Mouse (Mus musculus): ENCODE data around the gene Grb10. TPM values are rescaled to one million over a fixed set of nuclear protein-coding genes. Genes with fewer than 3 reads are reported as not detected.

Grb10 gene
- polyA plus RNA-seq, 1 experiment from 2014 or later, result 74.6 TPM

- no peaks in the 10 kb centered on the region for H3K27me3 ChIP-seq (ENCODE audit: control insufficient read depth, insufficient read depth, low read depth, low read length)
- H3K4me2 ChIP-seq (ENCODE audit: low read length), result no peak overlapping the region
- no peak overlapping the region for H3K4me3 ChIP-seq (ENCODE audit: low read depth, low read length)
- ATAC-seq, result no peak
- H3K27ac ChIP-seq (ENCODE audit: low read length), result no peak overlapping the region
- H3K36me3 ChIP-seq (ENCODE audit: control insufficient read depth, insufficient read depth, low read length), result no peaks in the 10 kb centered on the region
- H3K9me3 ChIP-seq (replicated peaks; ENCODE audit: control insufficient read depth, low read length, poor library complexity, severe bottlenecking), result no peaks in the 10 kb centered on the region
- 59% methylated on average over 2 of the region's 2 CpGs for WGBS
- H3K4me1 ChIP-seq (ENCODE audit: control insufficient read depth, insufficient read depth, low read length), result no peaks in the 10 kb centered on the region
- no peak overlapping the region for H3K9ac ChIP-seq (ENCODE audit: low read depth, low read length)
Measured at GRCm38 (mm10) chr11:11993183-11993582, 45.3 kb downstream of the Grb10 start.

- no peak overlapping the region for H3K4me2 ChIP-seq (ENCODE audit: low read length)
- no peak overlapping the region for H3K9ac ChIP-seq (ENCODE audit: low read depth, low read length)
- H3K9me3 ChIP-seq (replicated peaks; ENCODE audit: control insufficient read depth, low read length, poor library complexity, severe bottlenecking), result no peaks in the 10 kb centered on the region
- no peaks in the 10 kb centered on the region for H3K27me3 ChIP-seq (ENCODE audit: control insufficient read depth, insufficient read depth, low read depth, low read length)
- H3K27ac ChIP-seq (ENCODE audit: low read length), result no peak overlapping the region
- no peak for ATAC-seq
- H3K36me3 ChIP-seq (ENCODE audit: control insufficient read depth, insufficient read depth, low read length), result no peaks in the 10 kb centered on the region
- H3K4me3 ChIP-seq (ENCODE audit: low read depth, low read length), result no peak overlapping the region
- H3K4me1 ChIP-seq (ENCODE audit: control insufficient read depth, insufficient read depth, low read length), result no peaks in the 10 kb centered on the region
- WGBS, result 89% methylated on average over 4 of the region's 4 CpGs
Measured at GRCm38 (mm10) chr11:11989850-11990249, 48.6 kb downstream of the Grb10 start.

- Histone ChIP-seq H3K27ac (ENCODE audit: low read length) (no peak overlapping the region), H3K36me3 (ENCODE audit: control insufficient read depth, insufficient read depth, low read length) (no peaks in the 10 kb centered on the region), H3K4me1 (ENCODE audit: control insufficient read depth, insufficient read depth, low read length) (no peaks in the 10 kb centered on the region), H3K4me3 (ENCODE audit: low read depth, low read length) (no peak overlapping the region), H3K9ac (ENCODE audit: low read depth, low read length) (no peak overlapping the region), H3K4me2 (ENCODE audit: low read length) (no peak overlapping the region), H3K9me3 (replicated peaks; ENCODE audit: control insufficient read depth, low read length, poor library complexity, severe bottlenecking) (no peaks in the 10 kb centered on the region), H3K27me3 (ENCODE audit: control insufficient read depth, insufficient read depth, low read depth, low read length) (no peaks in the 10 kb centered on the region)
- 90% methylated on average over 3 of the region's 3 CpGs for WGBS
- no peak for ATAC-seq
Measured at GRCm38 (mm10) chr11:11987233-11987632, 51.2 kb downstream of the Grb10 start.

GRCm38 (mm10) chr11:11978611-11979197 lies 59.8 kb downstream of the Grb10 start:
- no peak overlapping the region for H3K4me2 ChIP-seq (ENCODE audit: low read length)
- 79% methylated on average over 5 of the region's 5 CpGs for WGBS

GRCm38 (mm10) chr11:11974591-11975255 lies 63.8 kb downstream of the Grb10 start:
- H3K4me1 ChIP-seq (ENCODE audit: control insufficient read depth, insufficient read depth, low read length), result no peaks in the 10 kb centered on the region
- peaks cover 2% of the 10 kb centered on the region; the same call in 1 of the 2 replicates for H3K9me3 ChIP-seq (replicated peaks; ENCODE audit: control insufficient read depth, low read length, poor library complexity, severe bottlenecking)
- 46% methylated on average over 10 of the region's 10 CpGs for WGBS
- H3K4me2 ChIP-seq (ENCODE audit: low read length), result peak overlapping the region; percentile 36; the same call in 1 of the 2 replicates
- H3K4me3 ChIP-seq (ENCODE audit: low read depth, low read length), result no peak overlapping the region
- no peak overlapping the region for H3K27ac ChIP-seq (ENCODE audit: low read length)
- no peak overlapping the region for H3K9ac ChIP-seq (ENCODE audit: low read depth, low read length)
- no peaks in the 10 kb centered on the region for H3K36me3 ChIP-seq (ENCODE audit: control insufficient read depth, insufficient read depth, low read length)
- H3K27me3 ChIP-seq (ENCODE audit: control insufficient read depth, insufficient read depth, low read depth, low read length), result no peaks in the 10 kb centered on the region
- ATAC-seq, result peak; percentile 66

More at GRCm38 (mm10) chr11:11978611-11979197, 59.8 kb downstream of the Grb10 start:
- H3K27me3 ChIP-seq (ENCODE audit: control insufficient read depth, insufficient read depth, low read depth, low read length), result no peaks in the 10 kb centered on the region
- no peaks in the 10 kb centered on the region for H3K9me3 ChIP-seq (replicated peaks; ENCODE audit: control insufficient read depth, low read length, poor library complexity, severe bottlenecking)
- H3K9ac ChIP-seq (ENCODE audit: low read depth, low read length), result no peak overlapping the region
- ATAC-seq, result no peak
- no peaks in the 10 kb centered on the region for H3K36me3 ChIP-seq (ENCODE audit: control insufficient read depth, insufficient read depth, low read length)
- H3K27ac ChIP-seq (ENCODE audit: low read length), result no peak overlapping the region
- H3K4me3 ChIP-seq (ENCODE audit: low read depth, low read length), result no peak overlapping the region
- H3K4me1 ChIP-seq (ENCODE audit: control insufficient read depth, insufficient read depth, low read length), result no peaks in the 10 kb centered on the region

GRCm38 (mm10) chr11:11973366-11974014 lies 65.0 kb downstream of the Grb10 start:
- WGBS, result 39% methylated on average over 8 of the region's 8 CpGs
- ATAC-seq, result peak; percentile 89

GRCm38 (mm10) chr11:11972401-11973110 lies 65.9 kb downstream of the Grb10 start:
- no peak overlapping the region for H3K27ac ChIP-seq (ENCODE audit: low read length)
- H3K4me1 ChIP-seq (ENCODE audit: control insufficient read depth, insufficient read depth, low read length), result peaks cover 3% of the 10 kb centered on the region; the same call in 1 of the 2 replicates
- WGBS, result 86% methylated on average over 6 of the region's 6 CpGs
- no peaks in the 10 kb centered on the region for H3K27me3 ChIP-seq (ENCODE audit: control insufficient read depth, insufficient read depth, low read depth, low read length)
- H3K9me3 ChIP-seq (replicated peaks; ENCODE audit: control insufficient read depth, low read length, poor library complexity, severe bottlenecking), result peaks cover 2% of the 10 kb centered on the region; the same call in 1 of the 2 replicates
- no peaks in the 10 kb centered on the region for H3K36me3 ChIP-seq (ENCODE audit: control insufficient read depth, insufficient read depth, low read length)
- H3K9ac ChIP-seq (ENCODE audit: low read depth, low read length), result no peak overlapping the region
- H3K4me2 ChIP-seq (ENCODE audit: low read length), result no peak overlapping the region
- ATAC-seq, result peak; percentile 26; the same call in 1 of the 2 replicates
- no peak overlapping the region for H3K4me3 ChIP-seq (ENCODE audit: low read depth, low read length)

More at GRCm38 (mm10) chr11:11973366-11974014, 65.0 kb downstream of the Grb10 start:
- Histone ChIP-seq H3K36me3 (ENCODE audit: control insufficient read depth, insufficient read depth, low read length) (no peaks in the 10 kb centered on the region), H3K27me3 (ENCODE audit: control insufficient read depth, insufficient read depth, low read depth, low read length) (no peaks in the 10 kb centered on the region), H3K4me3 (ENCODE audit: low read depth, low read length) (no peak overlapping the region), H3K4me2 (ENCODE audit: low read length) (no peak overlapping the region), H3K4me1 (ENCODE audit: control insufficient read depth, insufficient read depth, low read length) (peaks cover 1% of the 10 kb centered on the region; the same call in 1 of the 2 replicates), H3K27ac (ENCODE audit: low read length) (no peak overlapping the region), H3K9me3 (replicated peaks; ENCODE audit: control insufficient read depth, low read length, poor library complexity, severe bottlenecking) (peaks cover 2% of the 10 kb centered on the region; the same call in 1 of the 2 replicates), H3K9ac (ENCODE audit: low read depth, low read length) (no peak overlapping the region)

- 96% methylated on average over 11 of the region's 11 CpGs for WGBS
- no peaks in the 10 kb centered on the region for H3K36me3 ChIP-seq (ENCODE audit: control insufficient read depth, insufficient read depth, low read length)
- H3K27ac ChIP-seq (ENCODE audit: low read length), result no peak overlapping the region
- peaks cover 3% of the 10 kb centered on the region; the same call in 1 of the 2 replicates for H3K4me1 ChIP-seq (ENCODE audit: control insufficient read depth, insufficient read depth, low read length)
- ATAC-seq, result no peak
- no peak overlapping the region for H3K4me2 ChIP-seq (ENCODE audit: low read length)
- peaks cover 2% of the 10 kb centered on the region; the same call in 1 of the 2 replicates for H3K9me3 ChIP-seq (replicated peaks; ENCODE audit: control insufficient read depth, low read length, poor library complexity, severe bottlenecking)
- H3K27me3 ChIP-seq (ENCODE audit: control insufficient read depth, insufficient read depth, low read depth, low read length), result no peaks in the 10 kb centered on the region
- H3K4me3 ChIP-seq (ENCODE audit: low read depth, low read length), result no peak overlapping the region
- H3K9ac ChIP-seq (ENCODE audit: low read depth, low read length), result no peak overlapping the region
Measured at GRCm38 (mm10) chr11:11970246-11970645, 68.2 kb downstream of the Grb10 start.

Measured in midbrain, embryonic 16.5 days (tissue).